Mouse (Mus musculus): ENCODE data around the gene Rad51. TPM values are rescaled to one million over a fixed set of nuclear protein-coding genes. Genes with fewer than 3 reads are reported as not detected.

The Rad51 gene
- polyA plus RNA-seq, 1 experiment from 2014 or later, result 26.4 TPM

GRCm38 (mm10) chr2:119170282-119170681 is 57.7 kb downstream of the Rad51 start:
- no peak for ATAC-seq (ENCODE audit: low read depth)
- no peak overlapping the region for H3K4me2 ChIP-seq (ENCODE audit: low read depth, low read length)
- H3K4me3 ChIP-seq (ENCODE audit: low read depth, low read length), result no peak overlapping the region
- H3K27me3 ChIP-seq (ENCODE audit: control insufficient read depth, insufficient read depth, low read depth, low read length), result peaks cover 30% of the 10 kb centered on the region
- 49% methylated on average over 2 of the region's 2 CpGs for WGBS (ENCODE audit: insufficient replicate concordance)
- no peaks in the 10 kb centered on the region for H3K9me3 ChIP-seq (replicated peaks; ENCODE audit: control insufficient read depth, low read length)
- H3K4me1 ChIP-seq (ENCODE audit: control insufficient read depth, low read depth, low read length), result peaks cover 22% of the 10 kb centered on the region
- no peak overlapping the region for H3K9ac ChIP-seq (ENCODE audit: low read depth, low read length)
- no peak overlapping the region for H3K27ac ChIP-seq (ENCODE audit: low read length)
- H3K36me3 ChIP-seq (ENCODE audit: control insufficient read depth, insufficient read depth), result no peaks in the 10 kb centered on the region; the same call in none of the 2 replicates

GRCm38 (mm10) chr2:119171574-119171973 is 59.0 kb downstream of the Rad51 start:
- no peak for ATAC-seq (ENCODE audit: low read depth)
- peaks cover 24% of the 10 kb centered on the region for H3K27me3 ChIP-seq (ENCODE audit: control insufficient read depth, insufficient read depth, low read depth, low read length)
- no peak overlapping the region for H3K27ac ChIP-seq (ENCODE audit: low read length)
- WGBS (ENCODE audit: insufficient replicate concordance), result 73% methylated on average over 8 of the region's 8 CpGs
- H3K9me3 ChIP-seq (replicated peaks; ENCODE audit: control insufficient read depth, low read length), result no peaks in the 10 kb centered on the region
- H3K36me3 ChIP-seq (ENCODE audit: control insufficient read depth, insufficient read depth), result no peaks in the 10 kb centered on the region; the same call in none of the 2 replicates
- H3K4me1 ChIP-seq (ENCODE audit: control insufficient read depth, low read depth, low read length), result peaks cover 23% of the 10 kb centered on the region
- no peak overlapping the region for H3K4me2 ChIP-seq (ENCODE audit: low read depth, low read length)
- H3K4me3 ChIP-seq (ENCODE audit: low read depth, low read length), result no peak overlapping the region
- H3K9ac ChIP-seq (ENCODE audit: low read depth, low read length), result no peak overlapping the region

- Histone ChIP-seq H3K36me3 (ENCODE audit: control insufficient read depth, insufficient read depth) (no peaks in the 10 kb centered on the region; the same call in none of the 2 replicates), H3K9ac (ENCODE audit: low read depth, low read length) (no peak overlapping the region), H3K27me3 (ENCODE audit: control insufficient read depth, insufficient read depth, low read depth, low read length) (peaks cover 15% of the 10 kb centered on the region), H3K4me1 (ENCODE audit: control insufficient read depth, low read depth, low read length) (peaks cover 19% of the 10 kb centered on the region), H3K4me2 (ENCODE audit: low read depth, low read length) (no peak overlapping the region), H3K27ac (ENCODE audit: low read length) (no peak overlapping the region), H3K4me3 (ENCODE audit: low read depth, low read length) (no peak overlapping the region), H3K9me3 (replicated peaks; ENCODE audit: control insufficient read depth, low read length) (no peaks in the 10 kb centered on the region)
- 81% methylated on average over 7 of the region's 7 CpGs for WGBS (ENCODE audit: insufficient replicate concordance)
- ATAC-seq (ENCODE audit: low read depth), result no peak
These were observed 59.9 kb downstream of the Rad51 start for GRCm38 (mm10) chr2:119172446-119172845.

- Histone ChIP-seq H3K9ac (ENCODE audit: low read depth, low read length) (no peak overlapping the region), H3K27me3 (ENCODE audit: control insufficient read depth, insufficient read depth, low read depth, low read length) (peaks cover 9% of the 10 kb centered on the region), H3K36me3 (ENCODE audit: control insufficient read depth, insufficient read depth) (no peaks in the 10 kb centered on the region; the same call in none of the 2 replicates), H3K4me3 (ENCODE audit: low read depth, low read length) (no peak overlapping the region), H3K4me1 (ENCODE audit: control insufficient read depth, low read depth, low read length) (peaks cover 13% of the 10 kb centered on the region), H3K9me3 (replicated peaks; ENCODE audit: control insufficient read depth, low read length) (no peaks in the 10 kb centered on the region), H3K4me2 (ENCODE audit: low read depth, low read length) (0 out of 2 replicates have a peak overlapping the region, but pooled peaks have one; percentile 7), H3K27ac (ENCODE audit: low read length) (no peak overlapping the region)
- peak; percentile 73 for ATAC-seq (ENCODE audit: low read depth)
- WGBS (ENCODE audit: insufficient replicate concordance), result 11% methylated on average over 13 of the region's 13 CpGs
These were observed 60.4 kb downstream of the Rad51 start for GRCm38 (mm10) chr2:119172862-119173576.

- no peaks in the 10 kb centered on the region for H3K9me3 ChIP-seq (replicated peaks; ENCODE audit: control insufficient read depth, low read length)
- peaks cover 13% of the 10 kb centered on the region for H3K4me1 ChIP-seq (ENCODE audit: control insufficient read depth, low read depth, low read length)
- ATAC-seq (ENCODE audit: low read depth), result no peak
- no peak within 1 kb of the TSS for H3K4me3 ChIP-seq (ENCODE audit: low read depth, low read length)
- H3K27ac ChIP-seq (ENCODE audit: low read length), result no peak within 1 kb of the TSS
- H3K27me3 ChIP-seq (ENCODE audit: control insufficient read depth, insufficient read depth, low read depth, low read length), result peaks cover under 1% of the 10 kb centered on the region; the same call in 1 of the 2 replicates
- H3K9ac ChIP-seq (ENCODE audit: low read depth, low read length), result no peak within 1 kb of the TSS
- H3K36me3 ChIP-seq (ENCODE audit: control insufficient read depth, insufficient read depth), result no peaks in the 10 kb centered on the region; the same call in none of the 2 replicates
- no peak within 1 kb of the TSS for H3K4me2 ChIP-seq (ENCODE audit: low read depth, low read length)
- 59% methylated on average over 8 of the region's 8 CpGs for WGBS (ENCODE audit: insufficient replicate concordance)
These were observed 61.5 kb downstream of the Rad51 start, which contains the start of gene Gm14137 for GRCm38 (mm10) chr2:119173991-119174651. Gm14137 (plus strand) TSS chr2:119174509.

GRCm38 (mm10) chr2:119174866-119175265 is 62.3 kb downstream of the Rad51 start:
- no peaks in the 10 kb centered on the region for H3K27me3 ChIP-seq (ENCODE audit: control insufficient read depth, insufficient read depth, low read depth, low read length)
- 74% methylated on average over 14 of the region's 14 CpGs for WGBS (ENCODE audit: insufficient replicate concordance)
- H3K4me1 ChIP-seq (ENCODE audit: control insufficient read depth, low read depth, low read length), result peaks cover 13% of the 10 kb centered on the region
- no peak overlapping the region for H3K9ac ChIP-seq (ENCODE audit: low read depth, low read length)
- no peak overlapping the region for H3K4me2 ChIP-seq (ENCODE audit: low read depth, low read length)
- H3K27ac ChIP-seq (ENCODE audit: low read length), result no peak overlapping the region
- H3K4me3 ChIP-seq (ENCODE audit: low read depth, low read length), result no peak overlapping the region
- no peaks in the 10 kb centered on the region for H3K9me3 ChIP-seq (replicated peaks; ENCODE audit: control insufficient read depth, low read length)
- H3K36me3 ChIP-seq (ENCODE audit: control insufficient read depth, insufficient read depth), result no peaks in the 10 kb centered on the region; the same call in none of the 2 replicates
- ATAC-seq (ENCODE audit: low read depth), result no peak

GRCm38 (mm10) chr2:119175614-119176013 is 63.0 kb downstream of the Rad51 start:
- H3K4me1 ChIP-seq (ENCODE audit: control insufficient read depth, low read depth, low read length), result peaks cover 13% of the 10 kb centered on the region
- H3K27me3 ChIP-seq (ENCODE audit: control insufficient read depth, insufficient read depth, low read depth, low read length), result no peaks in the 10 kb centered on the region
- no peak for ATAC-seq (ENCODE audit: low read depth)
- 51% methylated on average over 6 of the region's 6 CpGs for WGBS (ENCODE audit: insufficient replicate concordance)
- no peaks in the 10 kb centered on the region for H3K9me3 ChIP-seq (replicated peaks; ENCODE audit: control insufficient read depth, low read length)
- H3K36me3 ChIP-seq (ENCODE audit: control insufficient read depth, insufficient read depth), result no peaks in the 10 kb centered on the region; the same call in none of the 2 replicates
- no peak overlapping the region for H3K27ac ChIP-seq (ENCODE audit: low read length)
- no peak overlapping the region for H3K4me2 ChIP-seq (ENCODE audit: low read depth, low read length)
- no peak overlapping the region for H3K4me3 ChIP-seq (ENCODE audit: low read depth, low read length)
- no peak overlapping the region for H3K9ac ChIP-seq (ENCODE audit: low read depth, low read length)

- no peak overlapping the region for H3K9ac ChIP-seq (ENCODE audit: low read depth, low read length)
- H3K27me3 ChIP-seq (ENCODE audit: control insufficient read depth, insufficient read depth, low read depth, low read length), result no peaks in the 10 kb centered on the region
- no peaks in the 10 kb centered on the region; the same call in none of the 2 replicates for H3K36me3 ChIP-seq (ENCODE audit: control insufficient read depth, insufficient read depth)
- H3K27ac ChIP-seq (ENCODE audit: low read length), result no peak overlapping the region
- H3K4me2 ChIP-seq (ENCODE audit: low read depth, low read length), result no peak overlapping the region
- ATAC-seq (ENCODE audit: low read depth), result no peak
- 64% methylated on average over 3 of the region's 3 CpGs for WGBS (ENCODE audit: insufficient replicate concordance)
- H3K4me1 ChIP-seq (ENCODE audit: control insufficient read depth, low read depth, low read length), result peaks cover 13% of the 10 kb centered on the region
- H3K9me3 ChIP-seq (replicated peaks; ENCODE audit: control insufficient read depth, low read length), result no peaks in the 10 kb centered on the region
- no peak overlapping the region for H3K4me3 ChIP-seq (ENCODE audit: low read depth, low read length)
These were observed 64.2 kb downstream of the Rad51 start for GRCm38 (mm10) chr2:119176761-119177160.
